Mouse (Mus musculus) liver, postnatal 0 days (tissue): ENCODE results near the gene Kdm4b. TPM values are rescaled to one million over a fixed set of nuclear protein-coding genes. Genes with fewer than 3 reads are reported as not detected.

Experiments used
- ATAC-seq: fragments of 200-750 bp; cut with Nextera tagmentation; 2 replicates; pipeline ENCODE4 v1.8.0; 2017; ENCODE audit warnings: mild to moderate bottlenecking, moderate library complexity
- DNase-seq: peaks from one replicate; pipeline ENCODE4 v3.0.0-alpha.2; 2016
- H3K27ac ChIP-seq: fragments of 300-500 bp; sonication (generic); 2 replicates; pipeline ENCODE4 v1.5.1; 2014; ENCODE audit warnings: antibody characterized with exemption, moderate library complexity, mild to moderate bottlenecking, low read depth
- H3K27me3 ChIP-seq: fragments of 300-500 bp; sonication (generic); 2 replicates; pipeline ENCODE4 v1.6.1; 2014; ENCODE audit warnings: low read length, control low read depth, mixed read lengths; ENCODE audit not compliant: insufficient read depth
- H3K36me3 ChIP-seq: fragments of 300-500 bp; sonication (generic); replicated peaks from 2 replicates; pipeline ENCODE4 v1.6.1; 2014; ENCODE audit warnings: mild to moderate bottlenecking, control low read depth, low read length, moderate library complexity, mixed read lengths; ENCODE audit not compliant: insufficient read depth
- H3K4me1 ChIP-seq: fragments of 300-500 bp; sonication (generic); 2 replicates; pipeline ENCODE4 v1.6.1; 2014; ENCODE audit warnings: antibody characterized with exemption, mild to moderate bottlenecking, control low read depth; ENCODE audit not compliant: insufficient read depth
- H3K4me2 ChIP-seq: fragments of 300-500 bp; sonication (generic); 2 replicates; pipeline ENCODE4 v1.6.1; 2014; ENCODE audit warnings: low read depth, mild to moderate bottlenecking, low read length, moderate library complexity, mixed read lengths
- H3K4me3 ChIP-seq: fragments of 300-500 bp; sonication (generic); 2 replicates; pipeline ENCODE4 v1.5.1; 2014; ENCODE audit warnings: low read depth, low read length
- H3K9ac ChIP-seq: fragments of 300-500 bp; sonication (generic); replicated peaks from 2 replicates; pipeline ENCODE4 v1.6.1; 2014; ENCODE audit warnings: mild to moderate bottlenecking, moderate library complexity
- H3K9me3 ChIP-seq: fragments of 300-500 bp; sonication (generic); 2 replicates; pipeline ENCODE4 v1.6.1; 2016; ENCODE audit warnings: mild to moderate bottlenecking, control low read depth, low read length, mixed read lengths
- CTCF ChIP-seq: sonication (generic); IDR thresholded peaks from 2 replicates; pipeline ENCODE4 v1.5.1; 2016; ENCODE audit warnings: antibody characterized with exemption, low read depth
- EP300 ChIP-seq: IDR thresholded peaks from 2 replicates; pipeline ENCODE4 v1.6.1; 2016; ENCODE audit warnings: antibody characterized with exemption, low read depth, mild to moderate bottlenecking
- WGBS: fragments of 180-500 bp; shearing (Covaris S2); extraction: QIAGEN DNeasy Blood & Tissue Kit; methylation state at CpG from one replicate; pipeline ENCODE4 v1.1.7; 2014; ENCODE audit not compliant: insufficient replicate concordance; 5-methylcytosine and 5-hydroxymethylcytosine counted together
- polyA plus RNA-seq: library from polyadenylated mRNA; unstranded; fragments of >200 nt; fragmentation: Nextera tagmentation; extraction: Ambion mirVana; gene quantifications from 2 replicates; pipeline ENCODE4 v1.2.1, GENCODE M21; 2015

The Kdm4b gene
- polyA plus RNA-seq, 1 experiment from 2014 or later: 5.8 TPM

DNA sequence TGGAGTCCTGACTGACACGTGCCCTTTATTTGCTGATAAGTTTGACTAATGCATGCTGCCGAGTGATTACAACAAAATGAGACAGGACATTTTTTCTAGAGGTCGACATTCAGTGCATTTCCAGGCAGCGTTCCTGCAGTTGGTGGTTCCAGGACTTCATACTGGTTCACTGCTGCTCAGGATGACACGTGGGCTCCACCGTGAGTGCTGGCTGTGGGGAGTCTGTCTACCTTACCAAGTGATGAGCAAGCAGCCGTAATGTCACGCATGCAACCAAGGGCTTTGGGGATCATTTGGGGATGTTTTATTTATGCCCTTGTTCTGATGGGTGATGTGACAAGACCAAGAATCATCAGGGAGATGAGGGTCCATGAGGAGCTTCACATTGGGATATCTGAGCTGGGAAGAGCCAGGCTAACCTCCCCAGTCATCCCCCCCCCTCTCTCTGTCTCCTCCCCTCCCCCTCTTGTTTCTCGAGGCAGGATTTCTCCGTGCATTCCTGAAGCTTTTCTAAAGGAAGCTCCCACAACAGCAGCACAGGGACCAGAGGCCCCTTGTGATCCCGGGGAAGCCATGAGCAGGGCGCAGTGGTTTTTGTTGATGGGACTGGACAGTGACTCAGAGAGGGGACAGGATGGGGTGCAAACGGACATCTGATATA is 83.2 kb downstream of the Kdm4b start:
- Histone ChIP-seq H3K9me3 (no peaks in the 10 kb centered on the region), H3K4me2 (no peak overlapping the region), H3K36me3 (no peaks in the 10 kb centered on the region), H3K4me1 (peaks cover 22% of the 10 kb centered on the region), H3K9ac (no peak overlapping the region), H3K27me3 (no peaks in the 10 kb centered on the region), H3K27ac (no peak overlapping the region), H3K4me3 (no peak overlapping the region)
- DNase-seq (no peak), ATAC-seq (no peak)
- TF ChIP-seq CTCF: no peak
- TF ChIP-seq EP300: no peak
- 46% methylated on average over 13 of the region's 13 CpGs for WGBS

GRCm38 (mm10) chr17:56409759-56410158 is 83.9 kb downstream of the Kdm4b start:
- Histone ChIP-seq H3K4me3 (no peak overlapping the region), H3K4me2 (no peak overlapping the region), H3K4me1 (peaks cover 22% of the 10 kb centered on the region), H3K27me3 (no peaks in the 10 kb centered on the region), H3K9ac (no peak overlapping the region), H3K27ac (no peak overlapping the region), H3K36me3 (no peaks in the 10 kb centered on the region), H3K9me3 (no peaks in the 10 kb centered on the region)
- WGBS: 56% methylated on average over 8 of the region's 8 CpGs
- ATAC-seq (no peak), DNase-seq (no peak)
- TF ChIP-seq EP300 (no peak), CTCF (no peak)

DNA sequence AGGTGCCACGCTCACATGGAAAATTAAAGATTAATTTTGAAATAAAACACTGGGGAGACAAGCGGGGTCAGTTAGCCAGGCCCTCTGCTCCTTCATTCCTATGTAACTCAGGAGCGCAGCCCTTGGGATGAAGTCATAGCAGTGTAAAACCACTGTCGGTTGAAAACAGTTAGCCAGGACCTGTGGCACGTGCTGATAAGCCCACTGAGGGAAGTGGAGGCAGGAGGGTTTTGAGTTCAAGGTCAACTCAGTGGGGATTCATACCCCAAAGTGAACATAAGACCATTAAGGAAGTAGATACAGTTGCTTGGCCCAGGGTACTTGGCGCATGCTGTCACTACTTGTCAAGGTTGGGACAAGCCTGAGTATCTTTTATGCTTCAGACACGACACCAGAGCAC is 85.6 kb downstream of the Kdm4b start:
- no peaks in the 10 kb centered on the region for H3K36me3 ChIP-seq
- H3K27ac ChIP-seq: no peak overlapping the region
- H3K4me2 ChIP-seq: no peak overlapping the region
- H3K27me3 ChIP-seq: no peaks in the 10 kb centered on the region
- peaks cover 14% of the 10 kb centered on the region for H3K4me1 ChIP-seq
- 74% methylated on average over 7 of the region's 7 CpGs for WGBS
- no peak for TF ChIP-seq EP300
- no peaks in the 10 kb centered on the region for H3K9me3 ChIP-seq
- DNase-seq (no peak), ATAC-seq (no peak)
- H3K4me3 ChIP-seq: no peak overlapping the region
- H3K9ac ChIP-seq: no peak overlapping the region

- Histone ChIP-seq H3K9ac (no peak overlapping the region), H3K36me3 (no peaks in the 10 kb centered on the region; the same call in 1 of the 2 replicates), H3K4me3 (no peak overlapping the region), H3K27ac (no peak overlapping the region), H3K9me3 (no peaks in the 10 kb centered on the region), H3K4me1 (no peaks in the 10 kb centered on the region; the same call in 1 of the 2 replicates), H3K4me2 (no peak overlapping the region), H3K27me3 (no peaks in the 10 kb centered on the region)
- DNase-seq (no peak), ATAC-seq (no peak)
- WGBS: 77% methylated on average over 13 of the region's 13 CpGs
- TF ChIP-seq CTCF: no peak
- no peak for TF ChIP-seq EP300
These were observed 87.3 kb downstream of the Kdm4b start for GRCm38 (mm10) chr17:56413113-56413512.

DNA sequence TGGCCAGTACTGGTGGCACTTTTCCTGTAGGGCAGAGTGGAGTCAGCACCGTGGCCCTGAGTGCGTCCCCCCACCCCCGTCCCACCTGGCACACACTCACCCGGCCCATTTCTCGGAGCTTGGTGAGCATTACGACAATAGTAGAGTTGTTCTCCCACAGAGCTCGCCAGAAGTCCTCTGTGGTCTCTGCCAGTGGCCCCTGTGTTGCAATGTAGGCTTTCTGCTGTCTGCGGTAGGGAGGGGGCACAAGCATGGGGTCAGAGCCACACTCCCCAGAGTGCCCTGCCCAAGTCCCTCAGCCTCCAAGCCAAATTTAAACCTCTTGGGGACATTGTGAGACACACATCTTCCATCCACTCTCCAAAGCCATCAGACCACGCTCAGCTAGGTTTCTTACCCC is 88.9 kb downstream of the Kdm4b start:
- WGBS: 68% methylated on average over 9 of the region's 9 CpGs
- Histone ChIP-seq H3K9me3 (no peaks in the 10 kb centered on the region), H3K4me3 (no peak overlapping the region), H3K27ac (no peak overlapping the region), H3K4me1 (no peaks in the 10 kb centered on the region; the same call in 1 of the 2 replicates), H3K4me2 (no peak overlapping the region), H3K9ac (no peak overlapping the region), H3K36me3 (peaks cover 4% of the 10 kb centered on the region; the same call in 1 of the 2 replicates), H3K27me3 (no peaks in the 10 kb centered on the region)
- no peak for TF ChIP-seq EP300
- no peak for TF ChIP-seq CTCF
- DNase-seq (no peak), ATAC-seq (no peak)

GRCm38 (mm10) chr17:56418304-56418703 is 92.4 kb downstream of the Kdm4b start:
- DNase-seq (no peak), ATAC-seq (no peak)
- Histone ChIP-seq H3K9me3 (no peaks in the 10 kb centered on the region), H3K9ac (no peak overlapping the region), H3K27ac (no peak overlapping the region), H3K4me3 (no peak overlapping the region), H3K36me3 (peaks cover 7% of the 10 kb centered on the region), H3K4me1 (no peaks in the 10 kb centered on the region), H3K4me2 (no peak overlapping the region), H3K27me3 (no peaks in the 10 kb centered on the region)
- WGBS: 79% methylated on average over 12 of the region's 12 CpGs
- TF ChIP-seq CTCF (no peak), EP300 (no peak)
